Mouse (Mus musculus) CD4-positive helper T cell, adult 2 months (primary cell): ENCODE measurements around the gene Cnnm1.

Source experiments
- DNase-seq: peaks from one replicate; pipeline ENCODE4 v3.0.0-alpha.2; 2012; ENCODE audit warnings: low read depth, missing footprints, low spot score

Gene Cnnm1

DNA sequence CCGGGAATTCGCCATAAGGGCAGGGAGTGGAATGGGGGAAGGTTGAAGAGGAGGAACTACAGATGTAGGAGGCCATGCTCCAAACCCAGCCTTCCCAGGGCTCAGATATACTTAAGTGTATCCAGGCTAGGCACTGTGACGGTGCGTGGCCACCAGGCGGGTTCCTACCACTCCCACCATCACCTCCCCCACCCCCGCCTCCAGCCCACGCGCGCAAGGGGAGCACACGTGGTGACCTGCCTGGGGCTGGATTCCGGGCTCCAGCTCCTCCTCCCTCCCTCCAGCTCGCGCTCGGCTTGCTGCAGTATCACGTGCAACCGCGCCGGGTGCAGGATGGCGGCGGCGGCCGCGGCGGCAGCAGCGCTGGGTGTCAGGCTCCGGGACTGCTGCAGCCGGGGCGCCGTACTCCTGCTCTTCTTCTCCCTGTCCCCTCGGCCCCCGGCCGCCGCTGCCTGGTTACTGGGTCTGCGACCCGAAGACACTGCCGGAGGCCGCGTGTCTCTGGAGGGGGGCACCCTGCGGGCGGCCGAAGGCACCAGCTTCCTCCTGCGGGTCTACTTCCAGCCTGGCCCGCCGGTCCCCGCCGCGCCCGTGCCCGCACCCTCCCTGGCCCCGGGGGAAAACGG is at the start of gene Cnnm1:
Gene Cnnm1, plus strand, starts transcription at position 325 of the 626 bp plus-strand sequence.
- peak; percentile 5 for DNase-seq

DNA sequence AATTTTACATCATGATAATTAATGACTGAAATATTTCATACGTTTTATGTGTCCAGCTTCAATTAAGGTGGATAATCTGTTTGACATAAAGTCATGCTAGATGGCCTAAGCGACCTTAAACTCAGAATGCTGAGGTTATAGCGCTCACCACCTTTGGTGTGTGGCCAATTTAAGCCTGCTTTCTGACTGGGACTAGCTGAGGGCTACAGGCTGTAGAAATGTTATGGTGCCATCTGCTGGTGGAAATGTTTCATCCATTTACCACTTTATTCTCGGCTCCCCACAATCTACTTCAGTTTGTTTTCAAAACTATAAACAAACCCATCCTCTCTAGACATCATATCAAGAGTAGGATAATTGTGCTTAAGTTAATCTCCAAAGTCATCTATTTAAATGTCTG is 43.9 kb upstream of the Cnnm1 start:
- DNase-seq, result peak; percentile 14

DNA sequence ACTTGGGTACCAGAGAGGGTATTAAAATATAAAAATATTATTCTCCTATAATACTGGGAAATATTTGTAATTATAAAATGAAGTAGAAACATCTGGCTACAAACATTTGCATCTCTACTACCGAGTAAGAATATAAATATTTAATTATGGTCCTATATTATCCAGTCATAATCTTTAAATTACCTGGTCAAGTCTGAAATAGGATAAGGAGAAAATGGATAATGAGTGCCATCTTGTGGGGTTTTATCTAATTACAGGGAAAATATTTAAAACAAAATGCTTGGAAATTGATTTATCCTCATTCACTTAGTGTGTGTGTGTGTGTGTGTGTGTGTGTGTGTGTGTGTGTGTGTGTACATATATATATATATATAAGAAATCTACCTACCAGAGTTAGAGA is 33.1 kb upstream of the Cnnm1 start:
- DNase-seq, result no peak

DNA sequence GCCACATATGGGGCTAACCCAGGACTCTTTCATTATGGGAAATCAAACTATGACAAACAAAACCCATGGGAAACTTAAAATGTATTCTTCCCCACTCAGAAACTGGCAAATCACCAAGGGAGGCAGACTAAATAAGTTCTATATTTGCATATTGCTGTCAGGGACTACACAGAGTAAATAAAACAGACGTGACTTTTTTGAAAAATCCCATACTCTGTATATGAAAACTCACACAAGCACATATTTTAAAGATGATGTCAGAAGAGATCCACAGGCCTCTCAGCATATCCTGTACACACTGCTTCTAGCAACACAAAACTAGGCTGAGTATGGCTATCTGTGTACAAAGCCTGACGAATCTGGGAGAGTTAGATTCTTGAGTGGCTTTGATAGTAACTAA is 24.7 kb upstream of the Cnnm1 start:
- DNase-seq, result no peak

DNA sequence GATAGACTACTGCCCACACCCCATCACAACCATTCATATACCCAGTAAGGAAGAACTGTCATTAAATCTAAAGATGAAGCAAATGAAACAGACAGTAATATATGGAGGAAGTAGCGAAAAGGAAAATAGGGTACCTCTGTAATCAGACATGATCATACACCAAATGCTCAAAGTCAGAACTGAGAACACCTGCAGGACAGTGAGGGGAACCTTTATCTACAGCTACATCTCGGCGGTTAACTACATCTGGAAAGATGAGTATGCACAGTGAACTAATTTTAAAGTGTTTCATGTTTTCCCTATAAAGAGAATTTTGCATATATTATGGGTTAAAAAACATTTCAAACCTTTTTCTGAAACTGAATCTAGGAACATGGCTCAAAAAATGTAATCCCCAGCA is 19.7 kb upstream of the Cnnm1 start:
- no peak for DNase-seq

DNA sequence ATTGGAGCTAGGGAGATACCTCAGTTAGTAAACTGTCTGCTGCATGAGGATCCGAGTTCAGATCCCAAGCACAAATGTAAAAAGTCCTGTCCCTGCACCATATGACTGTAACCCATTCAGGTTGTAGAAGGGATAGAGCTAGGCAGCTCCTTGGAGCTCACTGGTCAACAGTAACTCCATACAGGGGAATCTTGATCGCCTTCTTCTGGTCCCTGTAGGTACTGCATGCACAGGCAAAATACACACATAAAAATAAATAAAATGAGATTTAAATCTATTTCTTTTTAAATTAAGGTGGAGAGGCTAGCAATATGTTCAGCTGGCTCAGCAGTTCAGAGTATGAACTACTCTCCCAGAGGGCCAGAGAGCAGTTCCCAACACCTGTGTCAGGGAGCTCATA is 16.2 kb upstream of the Cnnm1 start:
- no peak for DNase-seq

DNA sequence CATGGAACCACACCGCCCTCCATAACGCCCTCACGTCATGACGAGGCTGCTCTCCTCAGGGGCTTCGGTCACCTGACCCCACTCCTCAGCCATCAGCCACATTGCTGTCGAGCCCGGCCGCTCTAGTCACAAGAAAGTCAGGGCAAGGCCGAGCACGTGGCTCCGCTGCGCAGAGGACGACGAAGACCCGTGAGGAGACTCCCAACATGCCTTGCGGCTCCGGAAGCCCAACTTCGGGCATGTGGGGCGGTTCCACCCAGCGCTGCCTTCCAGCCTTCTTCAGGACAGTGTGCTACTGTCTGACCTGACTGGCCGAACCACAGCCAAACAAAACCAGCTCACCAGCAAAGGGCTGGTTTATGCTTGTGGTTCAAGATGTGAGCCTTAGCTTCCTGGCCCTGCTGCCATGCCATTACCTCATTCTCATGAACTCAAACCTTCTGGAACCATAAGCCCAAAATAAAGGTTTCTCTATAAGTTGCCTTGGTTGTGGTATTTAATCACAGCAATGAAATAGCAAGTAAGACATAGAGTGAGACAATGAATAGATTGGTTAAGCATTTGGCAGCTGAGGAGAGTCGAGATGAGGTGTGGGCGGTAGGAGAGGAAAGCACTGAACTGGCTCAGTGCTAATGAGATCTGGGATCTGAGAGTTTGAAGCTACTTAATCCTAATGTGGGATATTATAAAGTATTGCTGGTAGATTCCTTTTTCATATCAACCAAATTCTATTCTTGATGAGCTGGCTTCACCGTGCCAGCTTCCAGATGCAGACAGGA is 12.6 kb upstream of the Cnnm1 start:
- DNase-seq, result no peak

DNA sequence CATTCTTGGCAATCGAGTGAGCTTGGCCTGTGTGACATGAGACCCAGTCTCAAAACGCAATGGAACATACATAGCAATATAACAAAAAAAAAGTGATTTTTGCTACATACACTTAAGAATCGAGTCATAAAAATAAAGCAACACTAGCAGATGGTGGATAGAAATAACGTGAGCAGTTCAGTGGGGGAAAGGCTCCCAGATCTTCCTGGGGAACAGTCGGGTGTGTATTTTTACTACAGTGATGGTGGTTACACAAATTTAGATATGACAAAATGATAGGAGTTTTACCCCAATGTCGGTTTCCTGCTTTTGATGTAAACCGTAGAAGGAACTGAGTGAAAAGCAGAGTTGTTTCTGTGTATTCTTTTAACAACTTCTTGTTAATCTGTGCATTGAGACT is 990 bp upstream of the Cnnm1 start:
- DNase-seq, result no peak

DNA sequence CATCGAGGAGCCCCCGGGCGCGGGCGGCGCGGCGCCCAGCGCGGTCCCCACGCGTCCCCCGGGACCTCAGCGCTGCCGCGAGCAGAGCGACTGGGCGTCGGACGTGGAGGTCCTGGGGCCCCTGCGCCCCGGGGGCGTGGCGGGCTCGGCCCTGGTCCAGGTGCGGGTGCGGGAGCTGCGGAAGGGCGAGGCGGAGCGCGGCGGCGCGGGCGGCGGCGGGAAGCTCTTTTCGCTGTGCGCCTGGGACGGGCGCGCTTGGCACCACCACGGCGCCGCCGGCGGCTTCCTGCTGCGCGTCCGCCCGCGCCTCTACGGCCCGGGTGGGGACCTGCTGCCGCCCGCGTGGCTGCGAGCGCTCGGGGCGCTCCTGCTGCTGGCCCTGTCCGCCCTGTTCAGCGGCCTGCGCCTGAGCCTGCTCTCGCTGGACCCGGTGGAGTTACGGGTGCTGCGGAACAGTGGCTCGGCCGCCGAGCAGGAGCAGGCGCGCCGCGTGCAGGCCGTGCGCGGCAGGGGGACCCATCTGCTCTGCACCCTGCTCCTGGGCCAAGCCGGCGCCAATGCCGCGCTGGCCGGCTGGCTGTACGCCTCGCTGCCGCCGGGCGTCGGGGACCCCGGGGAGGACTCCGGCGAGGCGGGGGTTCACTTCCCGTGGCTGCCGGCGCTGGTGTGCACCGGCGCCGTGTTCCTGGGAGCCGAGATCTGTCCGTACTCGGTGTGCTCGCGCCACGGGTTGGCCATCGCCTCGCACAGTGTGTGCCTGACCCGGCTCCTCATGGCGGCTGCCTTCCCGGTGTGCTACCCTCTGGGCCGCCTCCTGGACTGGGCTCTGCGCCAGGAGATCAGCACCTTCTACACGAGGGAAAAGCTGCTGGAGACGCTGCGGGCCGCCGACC is 778 bp downstream of the Cnnm1 start:
- peak; percentile 6 for DNase-seq

DNA sequence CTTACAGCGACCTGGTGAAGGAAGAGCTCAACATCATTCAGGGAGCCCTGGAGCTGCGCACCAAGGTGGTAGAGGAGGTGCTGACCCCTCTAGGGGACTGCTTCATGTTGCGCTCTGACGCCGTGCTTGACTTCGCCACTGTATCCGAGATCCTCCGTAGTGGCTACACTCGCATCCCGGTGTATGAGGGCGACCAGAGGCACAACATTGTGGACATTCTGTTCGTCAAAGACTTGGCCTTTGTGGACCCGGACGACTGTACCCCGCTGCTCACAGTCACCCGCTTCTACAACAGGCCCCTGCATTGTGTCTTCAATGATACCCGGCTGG is 1.4 kb downstream of the Cnnm1 start:
- DNase-seq, result no peak

DNA sequence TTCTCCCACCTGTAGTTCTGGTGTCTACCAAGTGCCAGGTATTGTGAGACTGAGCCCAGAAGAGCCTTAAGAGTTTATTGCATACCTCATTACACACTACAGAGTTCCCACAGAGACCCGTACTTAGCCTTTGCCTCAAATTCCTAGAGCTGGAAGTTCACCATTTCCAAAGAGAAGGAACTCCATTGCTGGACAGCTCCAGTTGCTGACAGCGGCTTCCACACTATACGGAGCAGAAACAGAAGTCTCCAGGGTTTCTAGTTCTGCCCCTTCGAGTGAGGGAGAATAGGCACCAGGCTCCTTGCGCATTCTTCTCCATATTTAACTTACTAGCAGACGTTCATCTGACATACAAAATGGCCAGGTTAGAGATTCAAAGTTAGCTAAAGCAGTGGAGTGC is 2.0 kb downstream of the Cnnm1 start:
- no peak for DNase-seq

DNA sequence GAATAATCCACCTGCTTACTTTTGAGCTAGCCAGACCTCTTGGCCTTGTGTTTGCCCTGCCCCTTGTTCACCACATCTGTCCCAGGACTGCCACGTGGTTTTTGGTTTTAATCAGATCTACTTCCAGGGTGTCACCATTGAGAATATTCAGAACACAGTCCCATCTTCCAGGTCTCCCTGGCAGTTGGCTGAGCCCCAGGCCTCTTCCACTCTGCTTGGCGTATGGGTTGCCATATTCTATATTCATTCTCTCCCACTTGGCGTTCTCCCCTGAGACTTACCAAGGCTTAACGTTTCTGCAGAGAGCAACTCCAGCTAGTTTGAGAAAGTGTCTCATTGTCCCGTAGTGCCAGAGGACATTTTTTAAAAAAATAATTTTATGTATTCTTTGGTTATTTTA is 2.7 kb downstream of the Cnnm1 start:
- no peak for DNase-seq

DNA sequence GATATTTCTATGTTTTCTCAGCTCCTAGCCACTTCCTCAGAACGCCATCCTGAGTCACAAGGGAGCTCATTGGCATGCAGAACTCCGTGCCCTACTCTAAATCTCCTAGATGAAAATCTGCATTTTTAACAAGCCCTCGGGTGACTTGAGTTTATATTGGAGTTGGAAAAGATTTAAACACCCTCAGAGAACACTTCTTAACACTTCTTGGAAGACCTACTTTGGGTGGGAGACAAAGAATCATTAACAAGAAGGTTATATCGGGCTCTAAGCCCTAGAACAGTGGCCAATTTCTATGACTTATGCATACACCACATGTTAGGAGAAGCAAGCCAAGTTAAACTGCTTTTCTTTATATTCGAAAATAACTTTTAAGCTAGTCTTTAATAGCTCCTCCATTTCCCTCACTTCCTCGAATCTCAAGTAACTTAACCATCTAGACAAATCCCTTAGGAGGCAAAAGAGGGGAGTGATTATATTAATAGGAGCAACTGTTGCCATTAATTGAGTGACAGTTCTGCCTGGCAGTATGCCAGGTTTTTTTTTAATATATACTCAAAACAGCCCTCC is 4.5 kb downstream of the Cnnm1 start:
- no peak for DNase-seq

DNA sequence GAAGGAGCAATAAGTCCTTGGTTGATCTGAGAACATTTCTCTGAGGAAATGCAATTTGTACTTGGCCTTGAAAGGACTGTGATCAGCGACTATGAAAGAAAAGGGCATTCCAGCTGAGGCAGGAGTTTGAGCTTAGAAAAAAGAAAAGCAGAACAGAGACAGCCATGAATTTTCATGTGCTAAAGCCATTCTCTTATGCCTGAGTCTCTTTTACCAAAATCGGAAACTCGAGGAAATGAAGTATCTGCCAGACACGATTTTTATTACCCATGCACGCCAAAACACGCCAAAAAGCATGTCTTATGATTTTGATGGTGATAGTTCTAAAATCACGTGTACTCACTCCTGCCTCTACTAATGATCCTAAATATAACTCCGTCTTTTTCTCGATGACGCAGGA is 11.3 kb downstream of the Cnnm1 start:
- no peak for DNase-seq

DNA sequence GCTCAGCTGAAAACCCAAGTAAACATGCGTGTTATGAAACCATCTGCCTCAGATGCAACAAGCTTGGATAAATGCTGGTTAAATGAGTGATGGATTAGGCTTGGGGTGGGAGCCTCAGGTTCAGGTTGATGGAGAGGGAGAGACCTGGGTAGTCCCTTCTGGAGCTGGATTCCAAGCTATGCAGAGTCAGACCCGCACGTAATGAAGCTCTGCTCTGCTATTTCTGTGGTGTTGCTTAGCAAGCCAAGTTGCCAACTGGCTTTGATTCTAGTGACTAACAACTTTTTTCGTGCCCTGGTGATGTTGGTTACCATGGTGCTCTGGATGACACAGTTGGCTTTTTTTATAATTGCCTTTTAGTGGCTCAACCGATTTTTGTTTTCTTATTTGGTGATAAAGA is 11.9 kb downstream of the Cnnm1 start:
- no peak for DNase-seq

DNA sequence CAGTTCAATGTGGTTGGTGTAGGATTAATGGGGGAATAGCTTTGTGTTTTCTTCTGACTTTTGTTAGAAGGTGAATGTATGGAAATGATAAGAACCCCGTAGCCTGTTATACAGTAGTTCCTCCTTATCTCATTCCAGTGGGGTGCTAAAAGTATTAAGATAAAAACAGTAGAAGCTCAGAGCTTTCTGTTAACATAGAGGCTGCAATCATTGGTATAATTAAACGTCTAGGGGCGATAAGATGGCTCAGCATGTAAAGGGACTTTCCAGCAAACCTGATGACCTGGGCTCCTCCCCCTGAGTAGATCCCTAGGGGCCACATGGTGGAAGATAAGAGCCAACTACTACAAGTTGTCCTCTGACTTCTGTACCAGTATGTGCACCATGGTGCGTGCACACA is 12.8 kb downstream of the Cnnm1 start:
- DNase-seq, result no peak

DNA sequence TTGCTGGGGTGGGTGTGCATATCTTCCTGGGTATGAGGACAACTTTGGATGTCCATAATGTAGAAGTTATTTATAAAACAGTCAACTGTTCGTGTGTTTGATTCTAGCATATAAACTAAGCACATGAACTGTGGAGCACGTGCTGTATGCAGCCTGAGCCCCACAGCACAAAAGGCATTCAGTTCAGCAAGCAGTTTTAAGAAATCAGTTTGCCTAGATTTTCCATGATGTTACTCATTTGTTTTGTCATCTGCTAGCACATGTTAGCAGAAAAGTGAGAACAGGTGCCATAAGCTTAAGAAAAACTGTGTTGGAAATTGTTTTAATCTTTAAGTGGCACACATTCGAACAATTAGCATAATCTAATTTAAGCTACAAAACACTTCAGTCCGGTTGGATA is 19.7 kb downstream of the Cnnm1 start:
- no peak for DNase-seq

DNA sequence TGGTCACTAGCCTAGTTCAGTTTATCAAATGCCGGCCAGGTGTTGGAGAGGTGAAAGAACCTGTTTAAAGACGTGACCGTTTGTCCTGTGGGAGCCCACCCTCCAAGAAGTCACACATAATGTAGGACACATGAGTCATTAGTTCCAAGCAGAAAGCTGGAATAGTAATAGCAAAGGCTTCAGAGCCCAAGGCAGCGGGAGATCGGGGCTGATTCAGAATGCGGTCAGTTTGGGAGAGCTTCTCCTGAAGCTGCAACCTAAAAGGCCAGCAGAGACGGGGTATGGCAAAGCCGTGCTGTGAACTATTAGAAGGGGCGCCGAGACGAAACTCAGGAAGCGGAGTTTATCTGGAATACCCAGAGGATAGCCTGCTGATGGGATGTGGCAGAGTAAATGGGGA is 20.2 kb downstream of the Cnnm1 start:
- no peak for DNase-seq

DNA sequence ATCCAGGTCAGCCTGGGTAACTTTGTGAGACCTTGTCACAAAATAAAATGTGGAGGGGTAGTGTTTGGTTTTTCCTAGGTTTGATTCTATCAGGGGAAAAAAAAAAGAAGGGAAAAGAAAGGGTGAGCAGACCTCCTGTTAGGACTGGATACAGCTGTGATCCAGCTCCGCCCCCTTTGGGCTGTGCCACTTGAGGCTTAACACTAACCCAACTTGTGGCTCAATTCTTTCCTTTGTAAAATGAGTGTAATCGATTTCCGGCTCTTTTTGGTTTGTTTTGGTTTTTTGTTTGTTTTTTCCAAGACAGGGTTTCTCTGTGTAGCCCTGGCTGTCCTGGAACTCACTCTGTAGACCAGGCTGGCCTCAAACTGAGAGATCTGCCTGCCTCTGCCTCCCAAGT is 21.9 kb downstream of the Cnnm1 start:
- DNase-seq, result no peak

DNA sequence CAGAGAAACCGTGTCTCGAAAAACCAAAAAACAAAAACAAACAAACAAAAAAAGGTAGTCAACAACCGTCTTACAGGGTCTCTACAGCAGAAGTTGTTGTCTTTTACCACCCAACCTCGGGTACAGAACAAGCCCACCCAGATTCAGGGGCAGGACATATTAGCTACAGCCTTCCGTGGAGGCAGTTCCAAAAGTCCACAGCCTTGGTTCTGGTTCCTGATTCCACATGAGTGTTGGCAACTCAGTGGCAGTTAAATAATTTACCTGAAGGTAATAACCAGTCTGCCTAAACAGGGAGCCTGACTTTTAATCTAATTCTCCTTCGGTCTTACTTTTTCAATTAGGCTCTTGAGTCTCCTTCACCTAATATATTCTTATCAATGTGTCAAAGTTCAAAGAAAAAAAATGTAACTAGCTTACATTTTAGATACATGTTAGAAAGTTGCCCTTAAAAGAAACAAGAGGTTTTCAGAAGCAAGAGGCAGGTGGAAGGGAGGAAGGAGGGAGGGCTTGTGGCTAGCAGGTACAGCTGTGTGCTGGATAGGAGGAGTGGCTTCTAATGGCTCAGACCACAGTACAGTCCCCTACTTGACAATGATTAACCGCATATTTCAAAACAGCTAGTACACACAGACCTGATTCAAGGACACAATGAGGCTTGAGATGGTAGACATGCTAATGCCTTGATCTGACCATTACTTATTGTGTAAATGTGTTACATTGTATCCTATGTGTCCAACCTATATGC is 23.5 kb downstream of the Cnnm1 start:
- no peak for DNase-seq

DNA sequence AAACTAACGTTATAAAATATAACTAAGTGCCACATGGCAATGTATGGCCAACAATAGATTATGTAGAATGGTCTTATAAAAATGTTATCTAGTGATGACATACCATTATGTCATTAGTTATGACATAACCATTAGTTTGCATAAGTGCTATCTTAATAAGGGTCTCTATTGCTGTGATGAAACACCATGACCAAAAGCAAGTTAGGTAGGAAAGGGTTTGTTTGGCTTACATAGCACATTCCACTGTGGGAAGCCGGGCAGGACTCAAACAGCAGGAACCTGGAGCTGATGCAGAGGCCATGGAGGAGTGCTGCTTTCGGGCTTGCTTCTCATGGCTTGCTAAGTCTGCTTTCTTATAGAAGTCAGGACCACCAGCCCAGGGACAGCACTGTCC is 24.1 kb downstream of the Cnnm1 start:
- no peak for DNase-seq

DNA sequence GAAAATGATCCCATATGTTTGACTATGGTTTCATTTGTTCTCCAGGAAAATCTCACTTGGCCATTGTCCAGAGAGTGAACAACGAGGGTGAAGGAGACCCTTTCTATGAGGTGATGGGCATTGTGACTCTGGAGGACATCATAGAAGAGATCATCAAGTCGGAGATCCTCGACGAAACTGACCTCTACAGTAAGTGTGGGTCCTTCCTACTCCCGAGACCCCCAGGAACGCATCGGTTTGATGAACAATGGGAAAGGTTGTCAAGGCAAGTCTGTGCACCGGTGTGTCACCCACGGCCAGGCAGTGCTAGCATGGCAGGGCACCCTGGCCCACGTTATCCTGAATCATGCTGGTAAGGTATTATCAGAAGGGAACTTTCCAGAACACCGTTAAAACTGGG is 24.8 kb downstream of the Cnnm1 start:
- no peak for DNase-seq
